Mouse (Mus musculus): ENCODE measurements around the gene Maf.

The Maf gene

GRCm38 (mm10) chr8:115705591-115706110 lies 1.9 kb downstream of the Maf start:
- peak; percentile 59 for DNase-seq

- DNase-seq: no peak
These were observed 4.5 kb downstream of the Maf start for GRCm38 (mm10) chr8:115703056-115703455.

- DNase-seq: no peak
These were observed 6.6 kb downstream of the Maf start for GRCm38 (mm10) chr8:115701001-115701400.

GRCm38 (mm10) chr8:115699151-115699550 lies 8.4 kb downstream of the Maf start:
- no peak for DNase-seq

GRCm38 (mm10) chr8:115697410-115697809 lies 10.2 kb downstream of the Maf start:
- DNase-seq: no peak

- no peak for DNase-seq
These were observed 10.9 kb downstream of the Maf start for GRCm38 (mm10) chr8:115696661-115697060.

- DNase-seq: no peak
These were observed 20.2 kb downstream of the Maf start for GRCm38 (mm10) chr8:115687349-115687748.

- DNase-seq: no peak
These were observed 24.3 kb downstream of the Maf start for GRCm38 (mm10) chr8:115683309-115683708.

GRCm38 (mm10) chr8:115679539-115679938 lies 28.1 kb downstream of the Maf start:
- DNase-seq: no peak

- DNase-seq: no peak
These were observed 42.7 kb downstream of the Maf start for GRCm38 (mm10) chr8:115664866-115665265.

- DNase-seq: no peak
These were observed 57.5 kb downstream of the Maf start for GRCm38 (mm10) chr8:115650110-115650521.

GRCm38 (mm10) chr8:115645139-115645538 lies 62.5 kb downstream of the Maf start:
- peak; percentile 21 for DNase-seq

GRCm38 (mm10) chr8:115641936-115642335 lies 65.7 kb downstream of the Maf start:
- no peak for DNase-seq

- DNase-seq: no peak
These were observed 67.6 kb downstream of the Maf start for GRCm38 (mm10) chr8:115639951-115640350.

- no peak for DNase-seq
These were observed 70.8 kb downstream of the Maf start for GRCm38 (mm10) chr8:115636751-115637150.

All from cerebellum, adult 11 months (tissue).